Mouse (Mus musculus) cerebellum, postnatal 4 days (tissue): Measurements from ENCODE around the gene Txnrd2.

Source experiments
- DNase-seq, 2 experiments: peaks; one replicate each; pipeline ENCODE4 v3.0.0; 2022; ENCODE audit warnings: low spot score in 2 of 2, mixed read lengths in 1 of 2

Txnrd2 gene

GRCm38 (mm10) chr16:18416837-18417236, 9.3 kb upstream of the Txnrd2 start:
- DNase-seq: no peak

GRCm38 (mm10) chr16:18417491-18417890, 8.7 kb upstream of the Txnrd2 start:
- no peak for DNase-seq

GRCm38 (mm10) chr16:18418756-18419602, 7.2 kb upstream of the Txnrd2 start:
- DNase-seq: no peak

- no peak for DNase-seq
Measured at GRCm38 (mm10) chr16:18419603-18420026, 6.6 kb upstream of the Txnrd2 start.

- no peak for DNase-seq
Measured at GRCm38 (mm10) chr16:18420571-18420970, 5.6 kb upstream of the Txnrd2 start.

GRCm38 (mm10) chr16:18423203-18423914, 2.8 kb upstream of the Txnrd2 start:
- no peak for DNase-seq

- DNase-seq: no peak
Measured at GRCm38 (mm10) chr16:18423915-18424265, 2.3 kb upstream of the Txnrd2 start.

- no peak for DNase-seq
Measured at GRCm38 (mm10) chr16:18424364-18425045, 1.7 kb upstream of the Txnrd2 start.

GRCm38 (mm10) chr16:18425475-18426214, 539 bp upstream of the Txnrd2 start:
- DNase-seq: no peak

- DNase-seq: no peak
Measured at GRCm38 (mm10) chr16:18426802-18427280, 657 bp downstream of the Txnrd2 start, which contains the start of gene Comt. Gene Comt (minus strand): TSS chr16:18426852.

- DNase-seq: no peak
Measured at GRCm38 (mm10) chr16:18428011-18428515, 1.9 kb downstream of the Txnrd2 start.

GRCm38 (mm10) chr16:18428516-18429042, 2.4 kb downstream of the Txnrd2 start:
- no peak for DNase-seq

- no peak for DNase-seq
Measured at GRCm38 (mm10) chr16:18429641-18430040, 3.5 kb downstream of the Txnrd2 start.

- DNase-seq: no peak
Measured at GRCm38 (mm10) chr16:18430641-18431212, 4.5 kb downstream of the Txnrd2 start.

- no peak for DNase-seq
Measured at GRCm38 (mm10) chr16:18433341-18433920, 7.2 kb downstream of the Txnrd2 start.

GRCm38 (mm10) chr16:18436128-18436527, 9.9 kb downstream of the Txnrd2 start:
- no peak for DNase-seq

- DNase-seq: peak; percentile 98 to 99
Measured at GRCm38 (mm10) chr16:18443385-18443841, 17.2 kb downstream of the Txnrd2 start.

- DNase-seq: no peak
Measured at GRCm38 (mm10) chr16:18447243-18447642, 21.1 kb downstream of the Txnrd2 start.

- no peak for DNase-seq
Measured at GRCm38 (mm10) chr16:18448104-18448503, 21.9 kb downstream of the Txnrd2 start.

GRCm38 (mm10) chr16:18449005-18449404, 22.8 kb downstream of the Txnrd2 start:
- no peak for DNase-seq
